Mouse (Mus musculus): ENCODE results near the gene Snx5.

DNA sequence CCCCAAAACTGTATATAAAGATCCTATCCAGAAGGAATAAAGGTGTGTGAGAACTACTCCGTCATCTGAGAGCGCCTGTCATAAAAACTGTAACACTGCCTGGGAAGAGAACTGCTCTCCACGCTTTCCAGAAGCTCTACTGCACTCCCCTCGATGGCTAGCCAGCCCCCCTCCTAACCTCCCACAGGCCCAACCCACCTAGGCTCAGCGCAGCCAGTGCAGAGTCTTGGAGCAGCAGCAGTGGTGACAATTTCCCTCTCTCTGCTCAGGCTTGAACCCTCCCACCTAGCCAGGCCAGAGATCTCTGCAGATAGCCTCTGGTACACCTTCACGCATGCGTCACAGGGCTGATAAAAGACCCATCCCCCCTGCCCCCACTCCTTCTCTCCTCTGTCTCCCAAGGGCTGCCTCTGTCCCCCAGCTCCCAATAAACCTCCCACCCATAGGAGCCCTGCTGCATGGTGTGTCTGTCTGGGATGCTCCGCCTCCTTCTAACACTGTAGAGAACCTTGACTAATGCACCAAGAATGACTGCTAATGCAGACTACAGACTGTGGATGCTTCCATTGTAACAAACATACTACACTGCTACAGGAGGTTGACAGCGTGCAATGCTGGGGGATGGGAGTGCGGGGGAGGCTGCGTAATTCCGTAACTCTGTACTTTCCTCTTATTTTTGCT lies 43.7 kb downstream of the Snx5 start:
- TF ChIP-seq CTCF (IDR thresholded peaks at IDR 0.05; ENCODE audit: control insufficient read depth, insufficient read depth, insufficient replicate concordance, low read depth, low read length) (no peak), POLR2A (IDR thresholded peaks at IDR 0.05; ENCODE audit: control insufficient read depth, low read depth, low read length) (no peak)
